Mouse (Mus musculus) kidney, embryonic 16.5 days (tissue): ENCODE measurements around the gene Rpf2. TPM values are rescaled to one million over a fixed set of nuclear protein-coding genes. Genes with fewer than 3 reads are reported as not detected.

Experiments used
- ATAC-seq: fragments of 200-750 bp; cut with Nextera tagmentation; 2 replicates; pipeline ENCODE4 v1.8.0; 2017; ENCODE audit warnings: moderate TSS enrichment; ENCODE audit not compliant: low FRiP score, low TSS enrichment
- H3K27ac ChIP-seq: fragments of 300-500 bp; sonication (generic); 2 replicates; pipeline ENCODE4 v1.5.1; 2014; ENCODE audit warnings: low read length
- H3K27me3 ChIP-seq: fragments of 300-500 bp; sonication (generic); 2 replicates; pipeline ENCODE4 v1.6.1; 2014; ENCODE audit warnings: low read length, control low read depth, mixed read lengths; ENCODE audit not compliant: insufficient read depth
- H3K36me3 ChIP-seq: fragments of 300-500 bp; sonication (generic); 2 replicates; pipeline ENCODE4 v1.6.1; 2014; ENCODE audit warnings: low read length, control low read depth, mixed read lengths; ENCODE audit not compliant: insufficient read depth
- H3K4me1 ChIP-seq: fragments of 300-500 bp; sonication (generic); 2 replicates; pipeline ENCODE4 v1.6.1; 2014; ENCODE audit warnings: low read length, control low read depth, mixed read lengths; ENCODE audit not compliant: insufficient read depth
- H3K4me2 ChIP-seq: fragments of 300-500 bp; sonication (generic); replicated peaks from 2 replicates; pipeline ENCODE4 v1.6.1; 2014; ENCODE audit warnings: low read depth, low read length
- H3K4me3 ChIP-seq: fragments of 300-500 bp; sonication (generic); 2 replicates; pipeline ENCODE4 v1.5.1; 2014; ENCODE audit warnings: mild to moderate bottlenecking, low read length
- H3K9ac ChIP-seq: fragments of 300-500 bp; sonication (generic); replicated peaks from 2 replicates; pipeline ENCODE4 v1.6.1; 2014; ENCODE audit warnings: low read length
- H3K9me3 ChIP-seq: fragments of 300-500 bp; sonication (generic); 2 replicates; pipeline ENCODE4 v1.6.1; 2016; ENCODE audit warnings: low read length, control low read depth
- WGBS: fragments of 180-500 bp; shearing (Covaris S2); extraction: QIAGEN DNeasy Blood & Tissue Kit; methylation state at CpG from one replicate; pipeline ENCODE4 v1.1.7; 2014; 5-methylcytosine and 5-hydroxymethylcytosine counted together
- polyA plus RNA-seq: library from polyadenylated mRNA; unstranded; fragments of >200 nt; fragmentation: Nextera tagmentation; extraction: Ambion mirVana; gene quantifications from 2 replicates; pipeline ENCODE4 v1.2.1, GENCODE M21; 2015

Gene Rpf2
- 61.1 and 71.0 TPM in 2 replicates for polyA plus RNA-seq

DNA sequence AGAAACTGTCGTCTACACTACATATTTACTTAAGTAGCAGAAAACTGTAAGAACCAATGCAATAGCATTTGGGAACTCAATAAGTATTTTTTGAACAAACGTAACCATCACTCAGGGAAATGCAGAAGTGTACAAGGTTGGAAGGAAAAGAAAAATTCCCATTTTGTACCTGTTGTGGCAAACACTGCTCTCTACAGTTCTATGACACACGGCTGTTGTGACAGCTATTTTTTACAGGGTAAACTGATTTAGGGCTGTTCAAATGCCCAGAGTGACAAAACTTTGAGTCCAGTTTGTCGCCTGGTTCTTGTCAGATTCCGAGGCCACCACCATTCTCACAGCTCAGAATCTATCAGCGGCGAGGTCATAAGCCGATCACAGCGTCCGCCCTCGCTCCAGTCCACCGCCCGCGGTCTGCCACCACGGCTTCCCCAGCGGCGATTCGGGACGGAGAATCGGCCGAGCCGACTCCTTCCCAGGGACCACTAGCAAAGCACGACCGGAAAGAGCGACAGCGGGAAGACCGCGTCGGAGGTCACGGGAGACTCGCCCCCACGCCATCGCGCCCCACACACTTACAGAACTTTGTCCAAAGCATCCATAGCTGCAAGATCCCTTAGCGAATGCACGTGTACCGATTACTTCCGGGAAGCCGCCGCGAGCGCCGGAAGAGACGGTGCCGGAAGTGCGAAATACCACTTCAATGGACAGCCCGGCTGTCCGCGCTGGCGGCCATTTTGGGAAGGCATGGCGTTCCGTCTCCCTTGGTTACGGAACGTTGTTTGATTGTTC, at the start of gene Rpf2:
Gene Rpf2 (minus strand): TSS at position 663 of the 792 bp plus-strand sequence.
- H3K4me3 ChIP-seq = peak within 1 kb of the TSS; percentile 84
- peaks cover 44% of the 10 kb centered on the region for H3K36me3 ChIP-seq
- no peaks in the 10 kb centered on the region for H3K27me3 ChIP-seq
- no peaks in the 10 kb centered on the region for H3K9me3 ChIP-seq
- H3K4me2 ChIP-seq = peak within 1 kb of the TSS; percentile 67
- peak within 1 kb of the TSS; percentile 78 for H3K9ac ChIP-seq
- H3K4me1 ChIP-seq = peaks cover 8% of the 10 kb centered on the region; the same call in 1 of the 2 replicates
- WGBS = under 1% methylated on average over 54 of the region's 54 CpGs
- peak; percentile 93 for ATAC-seq
- H3K27ac ChIP-seq = peak within 1 kb of the TSS; percentile 73

DNA sequence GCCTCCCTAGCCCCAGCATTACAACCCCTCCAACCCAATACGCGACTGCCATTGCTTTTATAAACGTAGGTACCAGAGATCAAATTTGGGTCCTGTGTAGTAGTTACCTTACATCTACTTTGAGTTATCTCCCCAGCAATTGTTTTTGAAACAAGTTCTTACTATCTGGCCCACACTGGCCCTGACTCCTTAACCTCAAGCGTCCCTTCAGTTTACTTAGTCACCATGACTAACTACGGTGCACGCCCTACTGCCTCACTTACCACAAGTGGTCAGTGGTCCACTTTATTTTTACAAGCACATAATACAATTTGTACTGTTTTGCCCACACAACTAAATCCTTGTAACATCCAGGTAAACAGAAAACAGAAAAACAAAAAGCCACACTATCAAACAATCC, 45.8 kb upstream of the Rpf2 start:
- H3K4me1 ChIP-seq = peaks cover 20% of the 10 kb centered on the region
- no peak overlapping the region for H3K9ac ChIP-seq
- H3K4me3 ChIP-seq = no peak overlapping the region
- no peak overlapping the region for H3K27ac ChIP-seq
- no peaks in the 10 kb centered on the region for H3K27me3 ChIP-seq
- ATAC-seq = no peak
- H3K36me3 ChIP-seq = peaks cover 27% of the 10 kb centered on the region
- WGBS = 87% methylated on average over 6 of the region's 6 CpGs
- no peaks in the 10 kb centered on the region for H3K9me3 ChIP-seq
- H3K4me2 ChIP-seq = no peak overlapping the region

DNA sequence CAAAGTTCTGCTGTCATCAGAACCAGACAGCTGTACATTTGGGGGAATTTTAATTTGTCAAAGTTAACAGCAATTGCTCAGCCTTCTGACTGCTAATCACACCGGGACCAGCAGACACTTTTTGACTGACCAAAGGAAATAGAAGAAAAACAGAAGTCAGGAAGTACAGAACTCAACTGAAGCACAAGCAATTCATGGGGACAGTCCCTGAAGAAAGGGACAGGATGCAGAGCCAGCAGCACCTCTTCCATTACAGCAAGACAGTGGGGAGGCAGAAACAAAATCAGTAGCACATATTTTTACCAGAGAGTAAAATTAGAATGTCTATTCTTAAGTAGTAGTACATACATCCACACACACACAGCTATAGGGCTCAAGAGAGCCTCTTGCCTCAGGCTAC, 39.9 kb upstream of the Rpf2 start:
- no peak for ATAC-seq
- H3K4me2 ChIP-seq = no peak overlapping the region
- no peaks in the 10 kb centered on the region for H3K9me3 ChIP-seq
- H3K4me3 ChIP-seq = no peak overlapping the region
- peaks cover 40% of the 10 kb centered on the region for H3K36me3 ChIP-seq
- H3K27me3 ChIP-seq = no peaks in the 10 kb centered on the region
- no peaks in the 10 kb centered on the region for H3K4me1 ChIP-seq
- WGBS = 82% methylated on average over 1 of the region's 1 CpGs
- no peak overlapping the region for H3K27ac ChIP-seq
- H3K9ac ChIP-seq = no peak overlapping the region

DNA sequence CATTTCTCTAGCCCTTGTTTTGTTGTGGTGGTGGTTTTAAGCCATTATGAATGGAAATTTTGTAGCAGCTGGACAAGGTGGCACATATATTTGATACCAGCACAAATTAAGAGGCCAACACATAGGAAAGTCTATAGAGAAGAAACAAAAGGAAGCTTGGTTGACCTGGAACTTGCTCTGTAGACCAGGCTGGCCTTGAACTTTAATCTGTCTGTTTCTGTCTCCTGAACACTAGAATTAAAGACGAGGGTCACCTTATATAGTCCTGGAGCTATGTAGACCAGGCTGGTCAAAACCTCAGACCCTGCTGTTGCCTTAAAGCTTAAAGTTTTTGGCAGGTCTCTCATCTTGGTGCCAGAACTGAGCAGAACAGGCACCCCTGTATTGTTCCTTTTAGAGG, 38.7 kb upstream of the Rpf2 start:
- no peak for ATAC-seq
- no peak overlapping the region for H3K4me3 ChIP-seq

DNA sequence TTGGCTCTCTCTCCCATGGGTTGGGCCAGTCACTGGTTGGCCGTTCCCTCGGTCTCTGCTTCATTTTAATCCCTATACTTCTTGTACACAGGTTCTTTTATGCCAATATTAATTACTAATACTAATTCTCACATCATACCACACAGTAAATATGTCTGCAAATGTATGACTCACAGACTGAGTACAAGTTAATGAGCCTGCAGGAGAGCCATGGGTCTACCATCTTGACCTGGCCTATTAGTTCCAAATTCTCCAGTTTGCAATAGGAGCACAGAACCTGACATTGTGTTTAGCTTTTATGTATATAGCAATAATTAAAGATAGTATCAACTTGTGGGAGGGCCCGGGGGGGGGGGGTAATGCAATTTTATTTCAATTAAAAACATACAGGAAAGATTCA, 38.2 kb upstream of the Rpf2 start:
- Histone ChIP-seq H3K9ac (no peak overlapping the region), H3K4me1 (no peaks in the 10 kb centered on the region), H3K4me3 (no peak overlapping the region), H3K36me3 (peaks cover 27% of the 10 kb centered on the region), H3K9me3 (no peaks in the 10 kb centered on the region), H3K27me3 (no peaks in the 10 kb centered on the region), H3K27ac (no peak overlapping the region), H3K4me2 (no peak overlapping the region)
- 93% methylated on average over 3 of the region's 3 CpGs for WGBS
- ATAC-seq = no peak

More for the DNA sequence above, 38.7 kb upstream of the Rpf2 start:
- H3K9me3 ChIP-seq = no peaks in the 10 kb centered on the region
- H3K4me1 ChIP-seq = no peaks in the 10 kb centered on the region
- H3K27ac ChIP-seq = no peak overlapping the region
- H3K9ac ChIP-seq = no peak overlapping the region
- H3K36me3 ChIP-seq = peaks cover 30% of the 10 kb centered on the region
- WGBS = 90% methylated on average over 1 of the region's 1 CpGs
- H3K27me3 ChIP-seq = no peaks in the 10 kb centered on the region
- H3K4me2 ChIP-seq = no peak overlapping the region

DNA sequence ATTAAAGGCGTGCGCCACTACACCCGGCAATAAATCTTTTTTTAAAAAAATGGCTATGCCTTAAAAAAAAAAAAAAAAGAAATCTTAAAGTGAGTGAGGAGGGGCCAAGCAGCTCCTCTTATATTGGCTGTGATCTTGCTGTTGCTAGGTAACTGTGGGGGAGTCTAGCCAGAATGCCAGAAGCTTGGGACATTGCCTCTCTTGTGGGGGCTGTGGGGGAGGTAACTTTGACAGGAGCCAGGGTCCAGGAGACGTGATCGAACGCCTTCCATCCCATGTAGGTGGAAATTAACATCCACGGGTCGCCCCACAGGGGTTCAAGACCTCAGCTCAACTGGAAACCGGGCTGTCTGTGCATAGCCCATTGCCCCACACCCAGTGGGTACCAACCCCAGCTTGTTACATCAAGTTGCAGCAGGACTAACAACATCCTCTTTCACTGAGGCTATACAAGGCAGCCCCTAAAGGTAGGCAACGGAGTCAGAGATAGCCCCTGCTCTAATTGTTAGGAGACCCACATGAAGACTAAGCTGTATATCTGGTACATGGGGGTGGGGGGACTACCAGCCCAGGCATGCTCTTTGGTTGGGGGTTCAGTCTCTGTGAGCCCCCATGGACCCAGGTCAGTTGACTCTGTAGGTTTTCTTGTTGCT, 37.5 kb upstream of the Rpf2 start:
- H3K4me3 ChIP-seq = no peak overlapping the region
- H3K27ac ChIP-seq = no peak overlapping the region
- H3K27me3 ChIP-seq = no peaks in the 10 kb centered on the region
- ATAC-seq = 0 out of 2 replicates have a peak, but pooled peaks have one; percentile 9
- no peaks in the 10 kb centered on the region for H3K4me1 ChIP-seq
- no peak overlapping the region for H3K4me2 ChIP-seq
- no peak overlapping the region for H3K9ac ChIP-seq
- WGBS = 68% methylated on average over 10 of the region's 10 CpGs
- no peaks in the 10 kb centered on the region for H3K9me3 ChIP-seq
- H3K36me3 ChIP-seq = peaks cover 23% of the 10 kb centered on the region

DNA sequence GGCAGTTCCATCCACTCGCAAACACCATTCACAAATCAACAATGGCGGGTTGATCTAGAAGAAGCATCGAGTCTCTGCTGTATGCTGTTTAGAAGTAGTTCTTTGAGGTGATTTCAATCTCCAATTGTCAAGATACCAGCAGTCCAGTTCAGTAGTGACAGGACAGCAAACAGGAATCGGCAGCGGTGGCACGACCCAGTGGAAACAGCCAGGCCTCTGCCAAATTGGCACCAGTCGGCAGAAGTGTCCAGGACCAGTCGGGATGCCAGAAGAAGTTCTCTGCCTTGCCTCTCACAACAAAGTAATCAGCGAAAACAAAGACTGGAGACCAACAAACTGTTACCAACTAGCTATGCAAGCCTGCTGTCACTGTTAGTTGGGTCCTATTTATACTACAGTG, 36.8 kb upstream of the Rpf2 start:
- 92% methylated on average over 9 of the region's 9 CpGs for WGBS
- no peaks in the 10 kb centered on the region for H3K9me3 ChIP-seq
- H3K4me1 ChIP-seq = no peaks in the 10 kb centered on the region

DNA sequence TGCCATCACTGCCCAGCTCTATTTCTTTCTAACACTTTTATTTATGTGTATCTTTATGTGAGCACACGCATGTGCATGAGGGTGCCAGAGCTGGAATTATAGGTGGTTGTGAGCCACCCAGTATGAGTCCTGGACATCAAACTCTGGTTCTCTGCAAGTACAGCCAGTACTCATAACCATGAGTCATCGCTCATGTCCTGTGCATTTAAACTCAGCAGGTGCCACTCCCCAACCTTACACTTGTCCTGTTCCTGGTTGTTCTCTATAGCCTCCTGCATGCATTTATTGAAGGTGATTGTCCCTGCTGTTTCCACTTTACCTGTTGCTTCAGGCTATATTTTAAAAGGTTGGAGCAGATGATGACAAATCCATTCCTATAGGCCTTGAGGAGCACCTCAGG, 34.7 kb upstream of the Rpf2 start:
- H3K27ac ChIP-seq = no peak overlapping the region
- H3K9ac ChIP-seq = no peak overlapping the region
- H3K27me3 ChIP-seq = no peaks in the 10 kb centered on the region
- no peaks in the 10 kb centered on the region for H3K4me1 ChIP-seq
- H3K4me3 ChIP-seq = no peak overlapping the region
- ATAC-seq = no peak
- no peak overlapping the region for H3K4me2 ChIP-seq
- no peaks in the 10 kb centered on the region for H3K9me3 ChIP-seq
- 95% methylated on average over 2 of the region's 2 CpGs for whole genome bisulfite sequencing
- peaks cover 17% of the 10 kb centered on the region for H3K36me3 ChIP-seq

More for the DNA sequence above, 36.8 kb upstream of the Rpf2 start:
- H3K4me2 ChIP-seq = no peak overlapping the region
- H3K4me3 ChIP-seq = no peak overlapping the region
- no peak overlapping the region for H3K9ac ChIP-seq
- H3K27ac ChIP-seq = no peak overlapping the region
- peaks cover 23% of the 10 kb centered on the region for H3K36me3 ChIP-seq
- ATAC-seq = no peak
- H3K27me3 ChIP-seq = no peaks in the 10 kb centered on the region

DNA sequence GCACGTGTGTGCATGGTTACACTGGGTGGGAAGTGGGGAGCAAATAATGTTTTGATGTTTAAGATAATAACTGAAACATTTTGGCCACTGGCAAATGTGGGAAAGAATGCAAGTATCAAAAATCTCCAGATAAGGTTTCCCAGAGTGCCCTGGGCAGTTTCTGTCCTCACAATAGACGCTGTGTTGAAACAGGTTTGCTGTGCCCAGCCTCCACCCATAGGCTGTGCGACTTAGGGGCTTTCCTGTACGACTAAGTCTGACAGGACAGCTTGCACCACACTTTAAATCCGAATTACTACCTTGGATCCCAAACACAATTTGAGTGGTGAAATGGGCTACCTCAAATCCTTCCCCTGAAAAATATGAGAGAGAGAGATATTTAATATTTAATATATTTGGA, 31.5 kb upstream of the Rpf2 start:
- Histone ChIP-seq H3K27ac (no peak overlapping the region), H3K4me3 (no peak overlapping the region), H3K4me1 (no peaks in the 10 kb centered on the region), H3K9me3 (no peaks in the 10 kb centered on the region), H3K9ac (no peak overlapping the region), H3K36me3 (no peaks in the 10 kb centered on the region), H3K27me3 (no peaks in the 10 kb centered on the region), H3K4me2 (no peak overlapping the region)
- no peak for ATAC-seq
- 61% methylated on average over 5 of the region's 5 CpGs for WGBS

DNA sequence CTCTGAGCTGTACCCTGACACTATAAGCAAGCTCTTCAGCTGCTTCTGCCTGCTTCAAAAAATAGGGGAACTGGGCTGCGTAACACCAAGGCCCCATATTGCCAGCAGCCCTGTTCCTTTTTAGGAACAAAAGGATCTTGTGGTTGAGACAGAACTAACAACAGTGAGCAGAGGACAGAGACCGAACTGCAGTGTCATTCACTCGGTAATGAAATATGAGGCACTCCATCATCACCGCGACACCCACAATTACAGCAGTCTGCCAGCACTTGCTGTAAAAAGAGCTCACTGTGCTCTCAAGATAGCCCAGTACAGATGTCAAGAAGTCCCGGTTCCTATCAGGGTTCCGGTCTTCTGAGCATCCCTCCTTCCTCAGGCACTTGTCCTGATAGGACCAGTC, 29.2 kb upstream of the Rpf2 start:
- WGBS = 63% methylated on average over 7 of the region's 7 CpGs
- Histone ChIP-seq H3K9ac (no peak overlapping the region), H3K36me3 (no peaks in the 10 kb centered on the region), H3K27ac (no peak overlapping the region), H3K4me1 (no peaks in the 10 kb centered on the region), H3K27me3 (no peaks in the 10 kb centered on the region), H3K9me3 (no peaks in the 10 kb centered on the region), H3K4me3 (no peak overlapping the region), H3K4me2 (no peak overlapping the region)
- ATAC-seq = no peak
